Mouse (Mus musculus): Measurements from ENCODE around the gene Crybg1.
"Not testable (repeated sequence)": the region's sequence is repeated elsewhere in the genome, so short reads cannot be mapped to it uniquely, and the experiment has no call there.

The Crybg1 gene

DNA sequence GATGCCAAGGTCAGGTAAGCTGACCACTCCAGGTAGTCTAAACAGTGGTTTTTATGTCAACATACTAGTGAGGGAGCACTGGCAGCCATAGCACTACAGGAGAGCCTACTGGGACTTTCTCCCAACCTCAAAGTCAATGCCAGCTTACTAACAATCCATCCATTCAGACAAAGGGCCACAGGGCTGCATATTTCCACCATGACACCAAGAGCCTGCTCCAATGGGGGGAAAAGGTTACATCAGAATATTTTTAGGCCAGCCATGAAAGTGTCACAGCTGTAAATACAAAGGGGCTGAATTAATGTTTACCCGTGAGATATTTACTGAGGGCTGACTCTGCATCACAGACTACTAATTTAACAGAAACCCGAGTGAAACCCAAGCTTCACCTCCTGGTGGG is 175.4 kb downstream of the Crybg1 start:
- no peak for DNase-seq (ENCODE audit: low spot score in 2 of 2)

DNA sequence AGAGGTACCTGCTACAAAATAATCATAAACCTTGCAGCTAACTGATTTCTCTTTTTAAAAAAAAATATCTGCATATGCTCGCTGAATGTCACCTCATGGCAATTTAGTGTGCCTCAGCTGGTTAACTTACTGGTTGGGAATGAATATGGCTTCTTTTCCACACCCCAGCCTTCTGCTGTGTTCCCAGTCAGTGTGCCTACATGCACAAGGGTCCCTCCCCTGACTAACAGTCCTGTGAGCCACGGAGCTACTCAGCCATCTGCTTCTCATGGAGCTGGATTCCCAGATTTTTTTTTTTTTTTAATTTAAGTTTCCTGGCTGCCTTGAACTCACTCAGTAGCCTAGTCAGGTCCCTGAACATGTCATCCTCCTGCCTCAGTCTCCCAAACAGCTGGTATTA is 183.7 kb downstream of the Crybg1 start:
- DNase-seq (ENCODE audit: low spot score in 2 of 2): peak; percentile 32 to 53

DNA sequence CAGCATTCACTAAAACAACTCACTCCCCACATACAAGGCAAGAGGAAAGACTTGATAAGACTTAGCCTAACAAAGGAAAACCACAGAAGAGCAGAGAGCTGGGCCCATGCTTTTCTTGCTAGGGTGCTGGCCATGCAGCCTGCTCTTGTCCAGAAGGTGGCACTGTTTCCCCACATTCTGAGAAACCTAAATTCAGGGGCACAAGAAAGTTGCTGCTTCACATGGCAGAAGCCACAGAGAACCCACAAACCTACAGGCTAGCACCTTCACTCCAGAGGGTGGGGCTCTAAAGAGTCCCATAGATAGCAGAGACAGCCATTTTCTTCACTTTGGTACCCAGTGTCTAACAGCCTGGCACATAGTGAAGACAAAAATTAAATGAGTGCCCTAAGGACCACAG is 194.7 kb downstream of the Crybg1 start:
- DNase-seq (ENCODE audit: low spot score in 2 of 2): peak; percentile 50 to 72

DNA sequence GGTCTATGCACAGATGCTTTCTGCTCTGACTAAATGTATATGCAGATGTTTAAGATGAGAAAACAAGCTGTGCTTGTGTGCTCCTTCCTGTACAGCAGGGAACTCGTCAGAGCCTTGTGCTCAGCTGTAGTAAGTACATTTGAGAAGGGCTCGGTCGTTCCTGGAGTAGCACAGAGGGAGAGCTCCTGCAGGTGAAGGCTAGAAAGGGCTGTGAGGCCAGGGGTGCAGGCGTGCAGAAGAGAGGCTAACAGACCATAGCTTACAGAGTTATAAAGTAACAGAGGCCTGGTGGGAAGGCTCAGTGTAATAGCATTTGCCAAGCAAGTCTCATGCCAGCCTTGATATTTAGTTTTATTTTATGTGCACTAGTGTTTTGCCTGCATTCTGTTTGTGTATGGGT is 203.2 kb downstream of the Crybg1 start:
- DNase-seq (ENCODE audit: low spot score in 2 of 2): no peak

DNA sequence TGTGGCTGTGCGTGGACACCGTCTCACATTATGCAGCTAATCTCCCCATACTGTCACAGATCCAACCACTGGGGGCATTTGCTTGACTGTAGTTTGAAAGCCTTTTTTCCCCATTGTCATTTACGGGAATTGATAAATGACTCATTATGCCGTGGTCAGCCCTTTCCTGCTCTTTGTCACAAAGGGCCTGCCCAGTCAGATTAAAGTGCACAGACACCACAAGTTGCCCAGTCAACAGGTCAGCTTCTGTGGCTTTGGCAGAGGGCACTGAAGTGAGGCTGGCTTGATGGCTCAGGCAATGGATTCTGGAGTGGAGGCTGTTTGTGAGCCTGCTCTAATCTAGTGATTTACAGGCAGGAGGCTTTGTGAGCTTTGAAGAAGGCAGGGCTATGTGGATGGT is 204.9 kb downstream of the Crybg1 start:
- DNase-seq (ENCODE audit: low spot score in 2 of 2): no peak

DNA sequence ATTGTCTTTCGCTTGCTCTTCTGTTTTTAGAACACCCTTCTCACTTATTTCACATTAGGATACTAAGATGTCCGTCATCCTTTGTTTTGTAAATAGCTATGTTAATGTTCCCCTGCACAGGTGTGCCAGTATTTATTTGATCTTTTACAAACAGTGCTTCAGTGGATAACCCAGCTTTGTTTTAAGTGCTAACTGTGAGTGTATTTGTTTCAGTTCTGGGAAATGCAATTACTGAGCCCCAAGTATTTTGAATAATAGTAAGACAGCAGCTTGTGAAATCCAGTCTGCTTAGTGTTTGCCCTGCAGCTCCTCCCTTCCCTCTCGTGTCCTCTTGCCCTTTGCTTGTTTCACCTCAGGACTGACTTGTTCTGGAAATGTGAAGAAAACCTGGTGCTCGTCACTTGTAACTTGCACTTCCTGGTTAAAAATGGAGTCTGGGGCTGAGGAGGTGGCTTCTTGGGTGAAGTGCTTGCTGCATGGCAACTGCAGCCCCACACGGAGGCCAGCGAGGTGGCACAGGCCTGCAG is 209.5 kb downstream of the Crybg1 start:
- DNase-seq (ENCODE audit: low spot score in 2 of 2): no peak

DNA sequence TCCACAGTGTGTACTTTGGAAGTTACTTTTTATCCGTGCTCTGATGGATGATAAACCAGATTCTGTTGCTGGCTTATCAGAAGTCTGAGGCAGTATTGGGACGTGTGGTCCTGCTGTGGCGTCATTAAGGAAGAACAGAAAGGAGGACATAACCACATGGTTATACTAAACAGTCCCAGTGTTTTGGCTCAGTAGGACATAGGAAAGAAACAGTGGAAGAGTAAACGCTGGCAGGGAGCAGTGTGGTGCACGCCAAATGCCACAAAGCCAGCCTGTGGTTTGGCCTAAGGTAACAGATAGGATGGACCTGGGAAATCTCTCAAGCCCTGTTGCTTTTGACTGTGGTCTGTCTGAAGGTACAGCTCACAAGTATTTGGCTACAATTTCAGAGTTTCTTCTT is 220.1 kb downstream of the Crybg1 start:
- no peak for DNase-seq (ENCODE audit: low spot score in 2 of 2)

DNA sequence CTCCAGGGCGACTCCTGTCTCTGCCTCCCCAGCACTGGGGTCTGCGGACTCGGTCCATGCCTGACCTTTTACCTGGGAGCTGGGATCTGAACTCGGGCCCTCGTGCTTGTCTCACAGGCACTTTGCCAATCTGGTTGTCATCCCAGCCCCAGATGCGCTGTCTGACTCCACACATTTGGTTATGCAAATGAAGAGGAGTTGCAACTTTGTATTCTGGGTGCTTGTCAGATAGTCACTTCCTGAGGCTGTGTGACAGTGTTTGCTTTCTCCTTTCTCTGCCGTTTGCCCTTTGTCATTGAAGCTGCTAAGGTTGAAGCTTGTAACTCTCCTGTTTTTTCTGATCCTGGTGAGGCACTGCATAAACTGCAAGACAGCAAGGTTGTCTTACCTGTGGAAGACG is 220.9 kb downstream of the Crybg1 start:
- DNase-seq (ENCODE audit: low spot score in 2 of 2): no peak

DNA sequence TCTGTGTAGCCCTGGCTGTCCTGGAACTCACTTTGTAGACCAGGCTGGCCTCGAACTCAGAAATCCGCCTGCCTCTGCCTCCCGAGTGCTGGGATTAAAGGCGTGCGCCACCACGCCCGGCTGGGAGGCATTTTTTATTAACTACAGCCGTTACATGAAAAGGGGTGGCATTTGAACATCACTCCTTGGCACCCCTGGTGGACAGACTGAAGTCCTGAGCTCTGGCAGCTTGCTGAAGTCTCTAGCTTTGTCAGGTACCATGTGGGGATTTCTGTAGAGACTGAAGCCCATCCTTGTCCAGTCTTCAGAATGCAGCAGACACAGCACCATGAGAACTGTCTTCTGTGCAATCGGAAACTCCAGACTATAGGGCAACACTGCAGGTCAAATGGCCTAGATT is 222.9 kb downstream of the Crybg1 start:
- not testable (repeated sequence) for DNase-seq (ENCODE audit: low spot score in 2 of 2)

DNA sequence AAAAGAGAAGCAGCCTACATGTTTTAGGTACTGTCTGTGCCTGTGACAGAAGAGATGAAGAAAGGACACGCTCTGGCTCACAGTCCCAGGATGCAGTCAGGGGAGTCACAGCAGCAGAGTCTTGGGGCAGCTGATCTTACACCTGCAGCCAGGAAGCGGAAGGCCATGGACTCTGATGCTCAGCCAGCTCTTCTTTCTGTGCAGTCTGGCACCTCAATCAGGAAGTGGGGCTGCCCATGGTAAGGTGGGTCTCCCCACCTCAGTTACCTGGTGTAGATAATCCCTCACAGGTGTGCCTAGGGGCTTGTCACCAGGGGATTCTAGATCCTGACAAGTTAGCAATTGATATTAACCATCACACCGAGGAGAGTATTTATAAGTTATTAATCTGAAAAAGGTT is 225.6 kb downstream of the Crybg1 start:
- no peak for DNase-seq (ENCODE audit: low spot score in 2 of 2)

DNA sequence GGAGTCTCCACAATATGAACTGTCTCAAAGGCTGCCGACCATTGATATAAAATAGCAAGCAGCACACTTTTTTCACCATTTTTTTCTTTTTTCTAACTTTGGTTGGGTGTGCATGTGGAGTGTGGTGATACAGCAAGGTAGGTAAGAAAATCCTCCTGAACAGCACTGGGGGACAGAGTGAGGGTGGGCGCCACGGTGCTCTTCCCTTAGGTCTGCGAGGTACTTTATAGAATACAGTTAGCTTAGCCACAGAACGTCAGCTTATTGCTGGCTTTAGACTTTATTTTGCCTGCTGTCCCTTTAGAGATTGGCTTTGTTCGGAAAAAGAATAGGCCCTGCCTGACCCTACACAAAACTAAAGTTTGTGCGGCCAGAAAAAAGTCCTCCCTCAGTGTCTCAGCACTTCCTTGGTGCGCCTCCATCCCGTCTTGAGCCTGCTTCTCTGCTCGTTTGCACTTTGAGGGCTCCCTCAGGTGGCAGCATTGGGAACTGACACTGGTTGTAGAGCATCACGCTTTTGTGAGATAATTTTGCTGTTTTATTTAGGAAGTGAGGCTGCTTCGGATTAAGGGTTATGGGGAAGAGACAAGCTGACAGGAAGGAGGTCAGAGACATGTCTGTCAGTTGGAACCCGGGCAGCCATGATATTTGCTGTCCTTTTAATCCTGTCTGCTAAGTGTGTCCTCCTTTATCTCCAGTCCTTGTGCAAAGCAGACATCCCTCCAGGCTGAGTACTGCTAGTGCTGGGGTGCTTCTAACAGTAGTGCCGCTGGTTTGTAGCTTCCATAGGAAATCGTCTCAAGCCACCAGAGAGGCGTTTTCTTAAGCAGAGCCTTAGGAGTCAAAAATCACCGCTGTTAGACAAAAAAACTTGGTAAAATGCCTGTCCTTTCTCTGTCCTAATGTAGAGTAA is 229.7 kb downstream of the Crybg1 start:
- DNase-seq (ENCODE audit: low spot score in 2 of 2): peak; percentile 83 to 89

DNA sequence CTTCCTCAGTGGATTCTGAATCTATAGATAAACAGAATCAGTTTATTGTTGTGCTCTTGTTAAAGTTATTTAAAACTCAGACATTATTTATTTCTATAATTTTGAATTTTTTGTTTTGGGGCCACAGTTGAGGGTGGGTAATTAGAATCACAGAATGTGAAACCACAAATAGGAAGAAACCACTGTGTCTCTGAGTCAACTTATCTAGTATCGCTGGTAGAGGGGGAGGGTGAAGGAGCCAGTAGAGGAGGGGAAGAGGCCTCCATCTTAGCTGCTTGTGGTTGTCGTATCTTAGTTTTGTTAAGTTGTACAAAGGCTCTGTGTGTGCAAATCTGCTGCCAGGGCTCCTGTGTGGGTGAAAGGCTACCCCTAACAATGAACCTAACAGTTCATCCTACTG is 231.9 kb downstream of the Crybg1 start:
- no peak for DNase-seq (ENCODE audit: low spot score in 2 of 2)

DNA sequence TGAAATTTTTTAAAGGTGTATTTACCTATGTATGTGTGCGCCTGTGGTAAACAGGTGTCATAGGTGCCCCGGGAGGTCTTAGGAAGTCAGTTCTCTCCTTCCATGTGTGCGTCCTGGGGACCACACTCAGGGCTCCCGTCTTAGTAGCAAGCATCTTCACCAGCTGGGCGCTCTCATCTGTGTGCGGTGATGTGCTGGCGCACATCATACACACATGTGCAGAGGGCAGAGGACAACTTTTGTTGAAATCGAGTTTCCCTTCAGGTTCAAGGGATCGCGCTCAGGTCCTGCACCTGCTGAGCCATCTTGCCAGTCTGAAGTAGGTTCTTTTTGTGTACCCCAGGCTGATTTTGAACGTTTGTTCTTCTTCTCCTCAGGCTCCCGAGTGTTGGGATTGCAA is 232.5 kb downstream of the Crybg1 start:
- DNase-seq (ENCODE audit: low spot score in 2 of 2): no peak

DNA sequence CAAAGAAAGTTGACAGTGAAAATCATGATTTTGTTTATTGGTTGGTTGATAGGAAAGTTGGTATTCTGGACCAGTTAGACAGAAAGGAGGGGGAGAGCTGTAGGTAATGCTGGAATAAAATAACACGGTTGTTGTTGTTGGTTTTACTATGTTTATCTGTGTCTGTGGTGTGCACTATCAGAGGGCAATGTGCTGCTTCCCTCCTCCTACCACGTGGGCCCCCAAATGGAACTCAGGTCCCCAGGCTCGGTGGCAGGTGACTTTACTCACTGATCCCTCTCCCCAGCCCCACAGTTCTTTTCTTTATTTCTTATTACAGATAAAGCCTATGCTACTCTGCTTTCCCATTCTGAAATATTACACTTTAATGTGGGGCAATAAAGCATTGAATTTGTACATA is 236.4 kb downstream of the Crybg1 start:
- no peak for DNase-seq (ENCODE audit: low spot score in 2 of 2)

DNA sequence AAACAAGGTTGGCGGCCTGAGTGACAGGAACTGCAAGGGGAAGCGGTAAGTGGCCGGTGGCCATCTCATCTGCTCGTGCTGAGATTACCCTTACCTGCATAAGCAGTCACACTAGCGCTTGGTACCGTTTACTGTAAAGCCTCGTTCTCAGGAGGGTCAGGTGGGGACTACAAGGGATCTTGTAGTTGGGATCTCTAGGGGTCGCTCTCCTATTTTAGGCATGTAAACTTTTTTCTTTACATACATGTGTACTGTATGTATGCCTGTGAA is 237.8 kb downstream of the Crybg1 start:
- no peak for DNase-seq (ENCODE audit: low spot score in 2 of 2)

DNA sequence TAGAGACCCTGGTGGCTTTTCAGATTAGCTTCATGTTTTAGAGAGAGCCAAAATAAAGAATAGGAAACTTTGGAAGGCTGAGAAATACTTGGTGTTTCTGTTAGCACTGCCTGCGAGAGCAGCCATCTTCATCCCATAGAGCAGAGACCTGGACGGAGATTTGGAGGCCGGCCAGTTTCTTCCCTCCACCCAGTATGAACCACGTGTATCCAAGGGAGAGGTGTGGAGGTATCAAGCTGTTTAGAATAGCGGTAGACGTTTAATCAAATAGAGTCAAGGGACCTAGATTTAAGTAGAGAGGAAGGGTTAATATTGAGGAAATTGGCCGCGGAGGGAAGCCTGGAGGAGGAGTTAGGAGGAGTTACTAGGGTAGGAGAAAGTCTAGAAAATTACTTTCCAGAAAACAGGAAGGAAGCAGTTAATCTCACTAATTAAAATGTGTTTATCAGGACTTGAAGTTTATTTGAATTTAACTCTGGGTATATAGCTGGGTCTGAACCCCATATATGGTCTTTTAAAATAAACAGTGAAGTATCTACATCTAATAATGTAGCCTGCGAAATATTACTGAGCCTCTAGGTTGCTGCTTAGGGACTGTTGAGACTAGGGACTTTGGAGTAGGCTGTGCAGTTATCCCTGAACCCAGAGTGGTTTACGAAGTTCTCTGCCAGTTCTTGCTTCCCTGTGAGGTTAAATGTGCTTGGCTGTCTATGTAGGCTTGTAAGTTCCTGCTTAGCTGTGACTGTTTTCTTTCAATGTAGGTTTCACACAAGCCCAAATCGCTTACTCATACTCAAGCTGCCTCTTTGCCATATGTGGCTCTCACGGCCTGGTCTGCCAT is 238.4 kb downstream of the Crybg1 start:
- no peak for DNase-seq (ENCODE audit: low spot score in 2 of 2)

DNA sequence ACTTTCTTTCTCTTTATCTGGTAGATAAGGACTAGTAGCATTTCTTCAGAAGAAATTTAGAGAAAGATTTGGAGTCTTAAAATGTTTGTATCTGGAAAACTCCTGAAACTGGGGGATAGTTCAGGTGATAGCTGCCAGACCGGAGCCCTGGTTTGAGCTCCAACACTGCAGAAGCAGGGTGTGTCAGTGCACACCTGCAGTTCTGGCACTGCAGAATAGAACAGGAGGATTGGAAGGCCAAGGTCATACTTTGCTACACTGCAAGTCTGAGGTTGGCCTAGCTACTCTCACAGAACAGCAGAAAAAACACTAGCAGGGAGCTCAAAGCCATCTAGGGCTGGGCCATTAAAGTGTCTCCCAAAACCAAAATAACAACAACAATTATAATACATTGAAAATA is 244.1 kb downstream of the Crybg1 start:
- no peak for DNase-seq (ENCODE audit: low spot score in 2 of 2)

DNA sequence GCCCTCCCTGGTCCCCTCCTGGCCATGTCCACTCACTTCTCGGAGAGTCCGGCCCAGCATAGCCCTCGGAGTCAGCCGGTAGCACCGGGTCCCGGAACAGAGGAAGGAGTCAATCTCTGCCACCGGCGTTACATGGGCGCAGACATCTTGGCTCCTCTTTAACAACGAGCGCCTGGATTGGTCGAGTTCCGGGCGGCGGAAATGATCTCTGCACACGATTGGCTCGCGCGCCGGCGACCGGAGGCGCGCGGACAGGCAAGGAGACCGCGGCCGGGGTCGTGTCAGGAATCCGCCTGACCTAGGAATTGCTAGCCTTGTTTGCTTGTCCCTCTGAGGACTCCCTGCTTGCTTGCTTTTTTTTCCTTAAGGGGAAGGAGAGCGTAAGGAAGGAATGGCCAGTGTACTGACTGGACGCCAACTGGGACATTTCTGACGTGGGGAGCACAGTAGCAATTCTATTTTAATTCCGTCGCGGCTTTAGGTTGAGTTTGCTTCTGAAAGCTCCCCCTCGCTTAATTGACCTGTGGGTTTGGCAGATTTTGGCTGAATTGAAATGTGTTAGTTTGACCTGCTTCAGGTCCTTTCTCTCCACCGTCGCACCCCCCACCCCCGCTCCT is 247.0 kb downstream of the Crybg1 start, which contains the start of the genes Qrsl1 and Rtn4ip1:
Qrsl1 (minus strand) TSS at position 168 of the 617 bp plus-strand sequence.
Rtn4ip1 (plus strand) TSS at position 230 of the 617 bp plus-strand sequence.
- peak; percentile 96 to 97 for DNase-seq (ENCODE audit: low spot score in 2 of 2)

DNA sequence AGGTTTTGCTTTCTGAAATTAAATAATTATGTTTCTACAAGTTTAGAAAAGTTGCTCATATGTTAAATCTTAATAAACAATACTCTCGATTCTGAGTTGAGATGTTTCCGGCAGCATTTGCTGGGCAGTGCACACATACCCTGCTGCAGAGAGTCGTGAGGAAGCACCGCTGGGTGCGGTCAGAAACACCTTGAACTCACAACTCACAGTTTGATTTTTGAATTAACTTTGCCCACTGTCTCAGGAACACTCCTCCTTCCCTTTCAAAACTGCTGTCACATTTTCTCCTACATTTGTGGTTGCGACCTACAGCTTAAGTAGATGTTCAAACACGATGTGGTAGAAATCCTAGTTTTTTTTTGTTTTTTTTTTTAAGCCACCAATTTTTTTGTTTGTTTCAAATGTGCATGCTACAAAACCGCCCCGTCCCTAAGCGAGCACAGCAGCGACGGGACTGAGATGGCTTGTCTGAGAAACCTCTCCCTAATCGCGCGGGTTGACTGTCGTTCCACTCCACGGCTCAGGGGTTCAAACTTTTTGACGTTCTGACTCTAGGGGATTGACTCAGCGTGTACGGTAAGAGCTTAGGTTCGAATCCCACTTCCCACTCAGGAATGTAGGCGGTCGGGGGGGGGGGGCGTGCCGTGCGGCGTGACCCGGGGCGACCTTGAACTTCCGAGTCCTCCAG is 247.6 kb downstream of the Crybg1 start:
- DNase-seq (ENCODE audit: low spot score in 2 of 2): no peak
